Mouse (Mus musculus) cerebellum, adult 11-12 months (tissue): ENCODE data around the gene Lrch1.

ENCODE experiments used
- DNase-seq: peaks from one replicate; pipeline ENCODE4 v3.0.0; 2022

Gene Lrch1

GRCm38 (mm10) chr14:74792793-74793192 lies 154.9 kb downstream of the Lrch1 start:
- no peak for DNase-seq

- no peak for DNase-seq
These were observed 157.1 kb downstream of the Lrch1 start for GRCm38 (mm10) chr14:74790535-74790934.

- no peak for DNase-seq
These were observed 158.9 kb downstream of the Lrch1 start for GRCm38 (mm10) chr14:74788766-74789165.

- DNase-seq, result no peak
These were observed 160.0 kb downstream of the Lrch1 start for GRCm38 (mm10) chr14:74787717-74788116.

GRCm38 (mm10) chr14:74784243-74784934 lies 163.3 kb downstream of the Lrch1 start:
- no peak for DNase-seq

GRCm38 (mm10) chr14:74774046-74774619 lies 173.5 kb downstream of the Lrch1 start:
- no peak for DNase-seq

GRCm38 (mm10) chr14:74767892-74768291 lies 179.8 kb downstream of the Lrch1 start:
- no peak for DNase-seq

GRCm38 (mm10) chr14:74764191-74764918 lies 183.3 kb downstream of the Lrch1 start:
- peak; percentile 51 for DNase-seq

- DNase-seq, result no peak
These were observed 210.8 kb downstream of the Lrch1 start for GRCm38 (mm10) chr14:74736850-74737249.

GRCm38 (mm10) chr14:74735471-74735870 lies 212.2 kb downstream of the Lrch1 start:
- DNase-seq, result no peak

- DNase-seq, result no peak
These were observed 214.3 kb downstream of the Lrch1 start for GRCm38 (mm10) chr14:74733397-74733796.

GRCm38 (mm10) chr14:74732079-74732783 lies 215.4 kb downstream of the Lrch1 start, which contains the start of gene Esd:
Gene Esd, plus strand, starts transcription at chr14:74732297.
- DNase-seq, result peak; percentile 91

- DNase-seq, result no peak
These were observed 216.2 kb downstream of the Lrch1 start for GRCm38 (mm10) chr14:74731221-74732078.

- DNase-seq, result no peak
These were observed 224.1 kb downstream of the Lrch1 start for GRCm38 (mm10) chr14:74723541-74723940.

- DNase-seq, result no peak
These were observed 238.6 kb downstream of the Lrch1 start for GRCm38 (mm10) chr14:74709054-74709453.
